Mouse (Mus musculus) liver, postnatal 0 days (tissue): ENCODE results near the gene Stra6. TPM values are rescaled to one million over a fixed set of nuclear protein-coding genes. Genes with fewer than 3 reads are reported as not detected.
A peak's percentile ranks its signal among the peaks of the same experiment; 100 is the strongest.

Experiments used
- ATAC-seq: fragments of 200-750 bp; cut with Nextera tagmentation; 2 replicates; pipeline ENCODE4 v1.8.0; 2017; ENCODE audit warnings: mild to moderate bottlenecking, moderate library complexity
- DNase-seq: peaks from one replicate; pipeline ENCODE4 v3.0.0-alpha.2; 2016
- H3K27ac ChIP-seq: fragments of 300-500 bp; sonication (generic); 2 replicates; pipeline ENCODE4 v1.5.1; 2014; ENCODE audit warnings: antibody characterized with exemption, moderate library complexity, mild to moderate bottlenecking, low read depth
- H3K27me3 ChIP-seq: fragments of 300-500 bp; sonication (generic); 2 replicates; pipeline ENCODE4 v1.6.1; 2014; ENCODE audit warnings: low read length, control low read depth, mixed read lengths; ENCODE audit not compliant: insufficient read depth
- H3K36me3 ChIP-seq: fragments of 300-500 bp; sonication (generic); replicated peaks from 2 replicates; pipeline ENCODE4 v1.6.1; 2014; ENCODE audit warnings: mild to moderate bottlenecking, control low read depth, low read length, moderate library complexity, mixed read lengths; ENCODE audit not compliant: insufficient read depth
- H3K4me1 ChIP-seq: fragments of 300-500 bp; sonication (generic); 2 replicates; pipeline ENCODE4 v1.6.1; 2014; ENCODE audit warnings: antibody characterized with exemption, mild to moderate bottlenecking, control low read depth; ENCODE audit not compliant: insufficient read depth
- H3K4me2 ChIP-seq: fragments of 300-500 bp; sonication (generic); 2 replicates; pipeline ENCODE4 v1.6.1; 2014; ENCODE audit warnings: low read depth, mild to moderate bottlenecking, low read length, moderate library complexity, mixed read lengths
- H3K4me3 ChIP-seq: fragments of 300-500 bp; sonication (generic); 2 replicates; pipeline ENCODE4 v1.5.1; 2014; ENCODE audit warnings: low read depth, low read length
- H3K9ac ChIP-seq: fragments of 300-500 bp; sonication (generic); replicated peaks from 2 replicates; pipeline ENCODE4 v1.6.1; 2014; ENCODE audit warnings: mild to moderate bottlenecking, moderate library complexity
- H3K9me3 ChIP-seq: fragments of 300-500 bp; sonication (generic); 2 replicates; pipeline ENCODE4 v1.6.1; 2016; ENCODE audit warnings: mild to moderate bottlenecking, control low read depth, low read length, mixed read lengths
- CTCF ChIP-seq: sonication (generic); IDR thresholded peaks from 2 replicates; pipeline ENCODE4 v1.5.1; 2016; ENCODE audit warnings: antibody characterized with exemption, low read depth
- EP300 ChIP-seq: IDR thresholded peaks from 2 replicates; pipeline ENCODE4 v1.6.1; 2016; ENCODE audit warnings: antibody characterized with exemption, low read depth, mild to moderate bottlenecking
- WGBS: fragments of 180-500 bp; shearing (Covaris S2); extraction: QIAGEN DNeasy Blood & Tissue Kit; methylation state at CpG from one replicate; pipeline ENCODE4 v1.1.7; 2014; ENCODE audit not compliant: insufficient replicate concordance; 5-methylcytosine and 5-hydroxymethylcytosine counted together
- polyA plus RNA-seq: library from polyadenylated mRNA; unstranded; fragments of >200 nt; fragmentation: Nextera tagmentation; extraction: Ambion mirVana; gene quantifications from 2 replicates; pipeline ENCODE4 v1.2.1, GENCODE M21; 2015

The Stra6 gene
- polyA plus RNA-seq, 1 experiment from 2014 or later = not detected

DNA sequence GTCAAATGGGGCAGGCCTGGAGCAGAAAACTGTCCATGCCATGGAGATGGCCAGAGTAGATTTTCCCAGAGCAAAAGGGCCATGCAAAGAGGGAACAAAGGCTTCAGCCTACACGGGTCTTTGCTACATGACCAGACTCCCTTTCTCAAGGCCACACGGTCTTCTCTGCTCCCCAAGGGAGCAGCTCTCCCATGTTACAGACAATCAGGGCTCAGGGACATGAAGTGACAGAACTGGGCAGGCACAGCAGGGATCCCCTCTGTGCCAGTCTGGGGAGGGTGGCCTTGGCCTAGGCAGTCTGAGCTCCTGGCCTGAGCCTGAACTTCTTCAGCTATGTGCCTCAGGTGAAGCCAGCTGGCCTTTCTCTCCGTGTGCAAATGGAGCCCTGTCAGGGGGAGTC is 10.0 kb upstream of the Stra6 start:
- no peak overlapping the region for H3K27ac ChIP-seq
- no peak overlapping the region for H3K9ac ChIP-seq
- H3K4me2 ChIP-seq = no peak overlapping the region
- 0 out of 2 replicates have a peak, but pooled peaks cover 3% of the 10 kb centered on the region for H3K27me3 ChIP-seq
- no peak for DNase-seq
- no peaks in the 10 kb centered on the region for H3K9me3 ChIP-seq
- no peaks in the 10 kb centered on the region for H3K4me1 ChIP-seq
- H3K4me3 ChIP-seq = no peak overlapping the region
- TF ChIP-seq CTCF = no peak
- TF ChIP-seq EP300 = no peak
- WGBS = 58% methylated on average over 3 of the region's 3 CpGs
- no peaks in the 10 kb centered on the region for H3K36me3 ChIP-seq
- ATAC-seq = no peak

GRCm38 (mm10) chr9:58054032-58054431 is 9.6 kb upstream of the Stra6 start:
- TF ChIP-seq EP300 (no peak), CTCF (no peak)
- no peaks in the 10 kb centered on the region for H3K36me3 ChIP-seq
- 80% methylated on average over 1 of the region's 1 CpGs for WGBS
- no peak overlapping the region for H3K9ac ChIP-seq
- no peak overlapping the region for H3K4me2 ChIP-seq
- H3K27ac ChIP-seq = no peak overlapping the region
- no peak for ATAC-seq
- no peak for DNase-seq
- H3K4me1 ChIP-seq = no peaks in the 10 kb centered on the region
- no peaks in the 10 kb centered on the region for H3K9me3 ChIP-seq
- H3K27me3 ChIP-seq = 0 out of 2 replicates have a peak, but pooled peaks cover 3% of the 10 kb centered on the region
- no peak overlapping the region for H3K4me3 ChIP-seq

DNA sequence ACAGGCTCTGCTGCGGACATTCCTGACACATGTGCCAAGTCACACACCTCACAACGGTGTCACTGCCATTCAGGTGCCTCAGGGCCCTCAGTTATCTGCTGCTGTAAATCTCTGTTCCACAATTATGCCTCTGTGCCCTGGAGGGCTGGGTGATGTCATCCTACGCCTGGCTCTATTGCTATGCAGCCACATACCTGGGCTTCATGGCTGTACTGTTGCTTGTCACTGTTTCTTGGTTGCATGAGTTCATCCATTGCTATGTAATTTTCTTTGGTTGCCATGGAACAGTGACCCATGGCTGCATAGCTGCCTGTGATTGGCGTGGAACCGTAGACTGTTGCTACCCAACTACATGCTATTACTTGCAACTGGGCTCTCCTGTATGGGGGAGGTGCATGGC is 7.9 kb upstream of the Stra6 start:
- TF ChIP-seq EP300 (no peak), CTCF (no peak)
- H3K27me3 ChIP-seq = 0 out of 2 replicates have a peak, but pooled peaks cover 6% of the 10 kb centered on the region
- no peak for ATAC-seq
- H3K36me3 ChIP-seq = no peaks in the 10 kb centered on the region
- H3K4me3 ChIP-seq = no peak overlapping the region
- 79% methylated on average over 5 of the region's 5 CpGs for WGBS
- H3K4me2 ChIP-seq = no peak overlapping the region
- DNase-seq = no peak
- no peak overlapping the region for H3K9ac ChIP-seq
- no peaks in the 10 kb centered on the region for H3K4me1 ChIP-seq
- no peak overlapping the region for H3K27ac ChIP-seq
- no peaks in the 10 kb centered on the region for H3K9me3 ChIP-seq

- Histone ChIP-seq H3K4me2 (no peak overlapping the region), H3K4me3 (no peak overlapping the region), H3K27ac (no peak overlapping the region), H3K36me3 (no peaks in the 10 kb centered on the region), H3K4me1 (no peaks in the 10 kb centered on the region; the same call in 1 of the 2 replicates), H3K9ac (no peak overlapping the region), H3K27me3 (peaks cover 9% of the 10 kb centered on the region), H3K9me3 (no peaks in the 10 kb centered on the region)
- ATAC-seq (no peak), DNase-seq (no peak)
- 17% methylated on average over 1 of the region's 1 CpGs for WGBS
- TF ChIP-seq EP300 (no peak), CTCF (no peak)
These were observed 3.7 kb upstream of the Stra6 start for GRCm38 (mm10) chr9:58059920-58060319.

DNA sequence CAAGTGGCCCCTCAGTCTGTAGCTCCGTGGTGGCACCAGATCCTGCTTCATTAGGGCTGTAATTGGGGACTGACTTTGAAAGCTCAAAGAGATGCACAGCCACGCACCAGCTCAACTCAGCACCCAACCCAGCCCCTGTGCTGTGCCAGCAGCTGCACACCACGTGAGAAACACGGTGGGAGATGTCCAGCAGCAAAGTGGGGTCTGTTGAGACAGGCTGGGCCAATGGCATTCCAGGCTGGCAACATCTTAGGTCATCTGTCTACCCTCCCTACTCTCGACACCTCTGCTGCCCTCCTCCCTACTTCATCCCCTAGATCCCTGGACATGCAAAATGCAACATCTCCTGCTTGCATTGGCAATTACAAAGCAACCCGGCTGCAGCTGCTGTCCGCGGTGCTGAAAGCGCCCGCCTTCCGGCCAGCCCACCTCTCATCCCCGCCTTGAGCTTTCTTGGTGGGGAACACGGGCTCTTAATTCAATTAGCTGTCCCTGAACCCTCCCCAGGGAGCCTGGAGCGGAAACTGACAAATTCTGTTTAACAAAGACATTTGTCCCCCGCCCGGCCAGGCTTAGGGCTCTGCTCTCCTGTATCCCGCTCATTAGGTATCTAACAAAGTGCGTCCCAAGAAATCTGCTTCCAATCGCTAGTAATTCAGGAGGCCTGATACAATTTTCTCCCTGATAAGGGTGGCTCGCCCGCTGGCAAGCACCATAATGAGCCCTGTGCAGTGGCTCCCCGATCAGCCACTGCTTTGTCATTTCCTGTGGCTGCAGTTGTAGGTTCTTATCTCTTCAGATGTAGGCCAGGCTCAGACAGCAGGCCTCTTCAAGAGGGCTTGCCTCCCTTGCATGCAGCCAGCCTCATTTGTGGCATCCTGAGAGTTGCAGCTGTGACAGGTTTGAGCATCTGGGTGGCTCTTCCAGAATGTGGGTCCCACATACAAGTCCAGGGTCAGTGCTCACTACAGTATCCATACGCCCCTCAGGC is 2.6 kb upstream of the Stra6 start:
- TF ChIP-seq EP300 (no peak), CTCF (no peak)
- no peak overlapping the region for H3K4me2 ChIP-seq
- WGBS = 11% methylated on average over 23 of the region's 23 CpGs
- no peaks in the 10 kb centered on the region for H3K9me3 ChIP-seq
- H3K27me3 ChIP-seq = peaks cover 9% of the 10 kb centered on the region
- no peaks in the 10 kb centered on the region for H3K36me3 ChIP-seq
- no peak for ATAC-seq
- H3K4me3 ChIP-seq = no peak overlapping the region
- no peaks in the 10 kb centered on the region; the same call in 1 of the 2 replicates for H3K4me1 ChIP-seq
- peak; percentile 59 for DNase-seq
- no peak overlapping the region for H3K9ac ChIP-seq
- no peak overlapping the region for H3K27ac ChIP-seq

DNA sequence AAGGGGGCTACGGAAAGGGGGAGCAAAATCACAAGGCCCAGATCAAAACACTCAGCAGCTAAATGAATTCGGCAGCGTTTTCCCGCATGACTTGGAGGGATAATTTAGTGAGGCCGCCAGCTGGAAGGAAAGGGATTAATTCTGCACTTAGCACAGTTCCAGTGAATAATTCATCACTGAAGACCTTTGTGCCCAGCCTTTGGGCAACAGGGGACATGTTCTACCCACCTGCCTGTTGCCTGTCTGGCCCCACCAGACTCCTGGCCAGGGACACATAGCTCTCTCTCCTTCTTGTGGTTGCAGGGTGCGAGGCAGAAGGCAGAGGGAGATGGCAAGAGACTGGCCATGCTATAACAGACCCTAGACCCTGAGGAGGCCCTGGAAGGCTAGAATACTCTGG is 1.9 kb downstream of the Stra6 start:
- DNase-seq = no peak
- Histone ChIP-seq H3K9me3 (no peaks in the 10 kb centered on the region), H3K4me3 (no peak overlapping the region), H3K4me2 (no peak overlapping the region), H3K36me3 (no peaks in the 10 kb centered on the region), H3K27me3 (peaks cover 8% of the 10 kb centered on the region), H3K27ac (no peak overlapping the region), H3K4me1 (no peaks in the 10 kb centered on the region; the same call in 1 of the 2 replicates), H3K9ac (no peak overlapping the region)
- ATAC-seq = no peak
- 66% methylated on average over 6 of the region's 6 CpGs for WGBS
- TF ChIP-seq EP300 (no peak), CTCF (no peak)
